21 mouse cellular contexts compared by ENCODE assay signal in genomic region chr1:175671626-175672025, GRCm38 (mm10). TPM values are rescaled to one million over a fixed set of nuclear protein-coding genes. Genes with fewer than 3 reads are reported as not detected.
DNase-seq lines count a peak whose midpoint lies in the region; ATAC-seq and TF ChIP-seq lines count a peak whose summit lies in the region.
"Had no signal": no experiment of that assay in that cellular context is flagged by ENCODE, and none has a peak within 500 bp of the region (broad histone marks: within the 10 kb centered on the region; RNA-seq: fewer than 3 reads in every experiment).

No protein-coding gene starts in this region.

- H3K79me2 ChIP-seq in heart, adult 2 months (replicated peaks; ENCODE audit: control insufficient read depth, insufficient read depth, low read length), result no peaks in the 10 kb centered on the region
- H3K79me2 ChIP-seq in MEL (ENCODE audit: control insufficient read depth, insufficient read depth, low read length, poor library complexity), result no peaks in the 10 kb centered on the region

- ATAC-seq in lung, embryonic 14.5 days (ENCODE audit: insufficient read depth), result no peak
- ATAC-seq in megakaryocyte progenitor cell, adult 5-6 weeks (replicated peaks; ENCODE audit: poor library complexity), result peak; percentile 42
- ATAC-seq in megakaryocyte, adult 5-6 weeks (ENCODE audit: poor library complexity, severe bottlenecking), result no peak

- no peak for TF ChIP-seq POLR2A in heart, adult 2 months (IDR thresholded peaks at IDR 0.05; ENCODE audit: insufficient read depth, low read depth, low read length)
- no peak for TF ChIP-seq POLR2A in MEL (IDR thresholded peaks at IDR 0.05; ENCODE audit: control insufficient read depth in 1 of 2, insufficient read depth in 1 of 2, low read depth in 1 of 2, low read length in 2 of 2, poor library complexity in 1 of 2)

- peak; percentile 56 for TF ChIP-seq CTCF in heart, adult 2 months (IDR thresholded peaks at IDR 0.05)
- peak; percentile 37 for TF ChIP-seq CTCF in lung, embryonic 14.5 days (IDR thresholded peaks at IDR 0.05; ENCODE audit: low read depth)
- peak in 2 of 3 experiments; percentile 24 to 53; a peak in 4 of 6 replicates for TF ChIP-seq CTCF in MEL (IDR thresholded peaks at IDR 0.05 in 2 of 3, conservative IDR thresholded peaks at IDR 0.05 in 1 of 3; ENCODE audit: control insufficient read depth in 1 of 3, insufficient read depth in 1 of 3, low read depth in 2 of 3, low read length in 3 of 3, poor library complexity in 1 of 3, severe bottlenecking in 1 of 3)

- no peaks in the 10 kb centered on the region for H3K27me3 ChIP-seq in heart, adult 2 months (ENCODE audit: control insufficient read depth, insufficient read depth, low read length)
- no peaks in the 10 kb centered on the region for H3K27me3 ChIP-seq in lung, embryonic 14.5 days (ENCODE audit: insufficient read depth, low read length)
- H3K27me3 ChIP-seq in MEL (ENCODE audit: control insufficient read depth in 1 of 2, insufficient read depth in 2 of 2, low read length in 2 of 2), result no peaks in the 10 kb centered on the region
- H3K27me3 ChIP-seq: limb, embryonic 15.5 days; lung, embryonic 15.5 days had no signal

- peak; percentile 47 for TF ChIP-seq RAD21 in MEL (IDR thresholded peaks at IDR 0.05; ENCODE audit: low read depth, low read length)

- H3K9ac ChIP-seq in heart, adult 2 months (ENCODE audit: low read depth, low read length), result no peak overlapping the region
- no peak overlapping the region for H3K9ac ChIP-seq in lung, embryonic 14.5 days
- no peak overlapping the region for H3K9ac ChIP-seq in MEL (ENCODE audit: control insufficient read depth, low read depth, low read length, poor library complexity, severe bottlenecking)
- H3K9ac ChIP-seq: limb, embryonic 15.5 days; lung, embryonic 15.5 days had no signal

- 10% methylated on average over 1 of the region's 1 CpGs for WGBS in heart, adult 2 months
- 21% methylated on average over 1 of the region's 1 CpGs for WGBS in lung, embryonic 14.5 days

- H3K4me2 ChIP-seq in lung, embryonic 14.5 days, result no peak overlapping the region
- H3K4me2 ChIP-seq: limb, embryonic 15.5 days; lung, embryonic 15.5 days had no signal

- no peak overlapping the region for H3K4me3 ChIP-seq in heart, adult 2 months
- no peak overlapping the region for H3K4me3 ChIP-seq in lung, embryonic 14.5 days (ENCODE audit: low read depth, low read length)
- no peak overlapping the region for H3K4me3 ChIP-seq in MEL (ENCODE audit: control insufficient read depth in 1 of 2, insufficient read depth in 1 of 2, low read depth in 2 of 2, low read length in 2 of 2)
- H3K4me3 ChIP-seq: erythroblast, embryonic 14.5 days; limb, embryonic 15.5 days; lung, embryonic 15.5 days; midbrain, embryonic 10.5 days had no signal

- TF ChIP-seq EP300 in heart, adult 2 months (IDR thresholded peaks at IDR 0.05; ENCODE audit: insufficient read depth, low read depth, low read length), result no peak
- no peak for TF ChIP-seq EP300 in MEL (IDR thresholded peaks at IDR 0.05; ENCODE audit: low read depth in 1 of 2, low read length in 2 of 2)

- no peaks in the 10 kb centered on the region for H3K36me3 ChIP-seq in heart, adult 2 months (ENCODE audit: control insufficient read depth, insufficient read depth, low read length)
- H3K36me3 ChIP-seq in lung, embryonic 14.5 days (ENCODE audit: insufficient read depth), result no peaks in the 10 kb centered on the region
- no peaks in the 10 kb centered on the region for H3K36me3 ChIP-seq in MEL (ENCODE audit: control insufficient read depth in 1 of 2, insufficient read depth in 2 of 2, low read length in 2 of 2)
- H3K36me3 ChIP-seq: limb, embryonic 15.5 days; lung, embryonic 15.5 days had no signal

- no peaks in the 10 kb centered on the region for H3K9me3 ChIP-seq in lung, embryonic 14.5 days (ENCODE audit: low read depth, low read length)
- H3K9me3 ChIP-seq in MEL (replicated peaks; ENCODE audit: insufficient read depth, low read length), result no peaks in the 10 kb centered on the region
- H3K9me3 ChIP-seq: limb, embryonic 15.5 days; lung, embryonic 15.5 days; midbrain, embryonic 10.5 days had no signal

- H3K27ac ChIP-seq in heart, adult 2 months, result no peak overlapping the region
- H3K27ac ChIP-seq in lung, embryonic 14.5 days (ENCODE audit: low read depth), result no peak overlapping the region
- no peak overlapping the region for H3K27ac ChIP-seq in MEL (ENCODE audit: control insufficient read depth, low read depth, low read length)
- H3K27ac ChIP-seq: limb, embryonic 15.5 days; lung, embryonic 15.5 days; midbrain, embryonic 10.5 days had no signal

- no peak for DNase-seq in heart, adult 2 months
- DNase-seq in heart, adult 9 months (ENCODE audit: low spot score in 2 of 2), result no peak
- peak; percentile 41 for DNase-seq in lung, embryonic 14.5 days
- no peak for DNase-seq in lung, postnatal 25 days (ENCODE audit: low spot score)
- peak; percentile 46 for DNase-seq in MEL (ENCODE audit: low read depth, low spot score)
- DNase-seq in layer of hippocampus, postnatal 14 days (ENCODE audit: low spot score in 2 of 2), result no peak
- DNase-seq: cerebellum, adult 9-11 months; kidney, postnatal 4 days; spleen, adult 18-20 months had no signal

- H3K4me1 ChIP-seq in heart, adult 2 months (ENCODE audit: control insufficient read depth, insufficient read depth, low read length), result peaks cover 2% of the 10 kb centered on the region; the same call in 1 of the 2 replicates
- no peaks in the 10 kb centered on the region for H3K4me1 ChIP-seq in lung, embryonic 14.5 days (ENCODE audit: insufficient read depth)
- no peaks in the 10 kb centered on the region for H3K4me1 ChIP-seq in MEL (ENCODE audit: control insufficient read depth in 1 of 2, insufficient read depth in 2 of 2, low read length in 2 of 2)
- H3K4me1 ChIP-seq: limb, embryonic 15.5 days; lung, embryonic 15.5 days; midbrain, embryonic 10.5 days had no signal

- intact Hi-C loops in heart, adult 2 months (cut with DNase I), result loop anchor here (5.0 kb wide), 3 partner anchors 44 to 251 kb away; partner anchors contain the start of genes Fh1 and Gm38100

RNA-seq across cellular contexts. Expression of gene Opn3, which starts 20.9 kb away (rescaled TPM):
- 1 to 10 TPM; 5.6 to 6.6 TPM for total RNA-seq in heart, adult 2 months (2021)
- 2.2 and 3.0 TPM in 2 replicates for polyA plus RNA-seq in heart, adult 2 months (2012; rRNA removed)
- polyA plus RNA-seq in lung, embryonic 14.5 days (2014; fragmentation: Nextera tagmentation; extraction: Ambion mirVana), result 4.9 and 5.4 TPM in 2 replicates
- 0.39 and 0.50 TPM in 2 replicates for total RNA-seq in MEL (2012; rRNA removed)
- polyA plus RNA-seq in MEL (2012; ENCODE audit: insufficient read depth in 1 of 2, insufficient read length in 2 of 2, low read depth in 1 of 2, low replicate concordance in 2 of 2, missing spikeins in 1 of 2), result 1 to 10 TPM in 1 of 2 experiments, not detected in 1; 2.2 TPM
- total RNA-seq in megakaryocyte progenitor cell, adult 5-6 weeks (2015), result 0.25 and 0.88 TPM in 2 replicates
- total RNA-seq in megakaryocyte progenitor cell, adult 5-6 weeks (2017), result 0.30 and 0.37 TPM in 2 replicates
- total RNA-seq in megakaryocyte, adult 5-6 weeks (2015), result 1.5 and 1.9 TPM in 2 replicates
- total RNA-seq in megakaryocyte, adult 5-6 weeks (2017), result 0.37 and 1.7 TPM in 2 replicates
- total RNA-seq in layer of hippocampus, postnatal 14 days (2021), result 1 to 10 TPM; 2.1 to 4.8 TPM
- polyA plus RNA-seq: erythroblast, embryonic 14.5 days had no signal

RNA-seq across cellular contexts. Expression of gene Chml, which starts 21.1 kb away (rescaled TPM):
- 1 to 10 TPM; 8.9 to 9.4 TPM for total RNA-seq in heart, adult 2 months (2021)
- polyA plus RNA-seq in heart, adult 2 months (2012; rRNA removed), result 1.4 and 2.5 TPM in 2 replicates
- polyA plus RNA-seq in lung, embryonic 14.5 days (2014; fragmentation: Nextera tagmentation; extraction: Ambion mirVana), result 4.0 and 4.5 TPM in 2 replicates
- total RNA-seq in MEL (2012; rRNA removed), result 3.5 and 4.4 TPM in 2 replicates
- polyA plus RNA-seq in MEL (2012; ENCODE audit: insufficient read depth in 1 of 2, insufficient read length in 2 of 2, low read depth in 1 of 2, low replicate concordance in 2 of 2, missing spikeins in 1 of 2), result 10 to 100 TPM in 1 of 2 experiments, not detected in 1; 16.0 TPM
- 9.6 and 11.8 TPM in 2 replicates for total RNA-seq in megakaryocyte progenitor cell, adult 5-6 weeks (2015)
- total RNA-seq in megakaryocyte progenitor cell, adult 5-6 weeks (2017), result 16.4 and 17.1 TPM in 2 replicates
- 14.2 and 17.0 TPM in 2 replicates for total RNA-seq in megakaryocyte, adult 5-6 weeks (2015)
- total RNA-seq in megakaryocyte, adult 5-6 weeks (2017), result 28.4 and 38.1 TPM in 2 replicates
- 1 to 10 TPM; 6.0 to 6.8 TPM for total RNA-seq in layer of hippocampus, postnatal 14 days (2021)

RNA-seq across cellular contexts. Expression of gene Wdr64, which starts 26.8 kb away (rescaled TPM):
- total RNA-seq in heart, adult 2 months (2021), result not detected
- polyA plus RNA-seq in heart, adult 2 months (2012; rRNA removed), result 0.12 TPM in 1 of 2 replicates, not detected in the other
- not detected in 2 replicates for polyA plus RNA-seq in lung, embryonic 14.5 days (2014; fragmentation: Nextera tagmentation; extraction: Ambion mirVana)
- 0.10 TPM in 1 of 2 replicates, not detected in the other for total RNA-seq in MEL (2012; rRNA removed)
- under 1 TPM in 1 of 2 experiments, not detected in 1; 0.31 TPM for polyA plus RNA-seq in MEL (2012; ENCODE audit: insufficient read depth in 1 of 2, insufficient read length in 2 of 2, low read depth in 1 of 2, low replicate concordance in 2 of 2, missing spikeins in 1 of 2)
- total RNA-seq in megakaryocyte progenitor cell, adult 5-6 weeks (2015), result not detected in 2 replicates
- total RNA-seq in megakaryocyte progenitor cell, adult 5-6 weeks (2017), result not detected in 2 replicates
- not detected in 2 replicates for total RNA-seq in megakaryocyte, adult 5-6 weeks (2015)
- not detected in 2 replicates for total RNA-seq in megakaryocyte, adult 5-6 weeks (2017)
- not detected for total RNA-seq in layer of hippocampus, postnatal 14 days (2021)
- total RNA-seq: adrenal gland, adult 18-20 months; gastrocnemius, postnatal 4 days; heart, postnatal 25 days; left cerebral cortex, adult 18-20 months had no signal
- polyA plus RNA-seq: erythroblast, embryonic 14.5 days; intestine, embryonic 14.5 days; limb, embryonic 15.5 days; lung, embryonic 15.5 days; midbrain, embryonic 10.5 days; neural tube, embryonic 11.5 days had no signal

RNA-seq across cellular contexts. Expression of gene Fh1, which starts 46.2 kb away (rescaled TPM):
- 100 to 1,000 TPM; 504 to 594 TPM for total RNA-seq in heart, adult 2 months (2021)
- polyA plus RNA-seq in heart, adult 2 months (2012; rRNA removed), result 257 and 465 TPM in 2 replicates
- polyA plus RNA-seq in lung, embryonic 14.5 days (2014; fragmentation: Nextera tagmentation; extraction: Ambion mirVana), result 115 and 123 TPM in 2 replicates
- total RNA-seq in MEL (2012; rRNA removed), result 159 and 199 TPM in 2 replicates
- polyA plus RNA-seq in MEL (2012; ENCODE audit: insufficient read depth in 1 of 2, insufficient read length in 2 of 2, low read depth in 1 of 2, low replicate concordance in 2 of 2, missing spikeins in 1 of 2), result 100 to 1,000 TPM in 1 of 2 experiments, not detected in 1; 186 TPM
- total RNA-seq in megakaryocyte progenitor cell, adult 5-6 weeks (2015), result 162 and 179 TPM in 2 replicates
- total RNA-seq in megakaryocyte progenitor cell, adult 5-6 weeks (2017), result 104 and 121 TPM in 2 replicates
- total RNA-seq in megakaryocyte, adult 5-6 weeks (2015), result 85.8 and 106 TPM in 2 replicates
- 65.9 and 70.7 TPM in 2 replicates for total RNA-seq in megakaryocyte, adult 5-6 weeks (2017)
- 10 to 100 TPM; 86.1 to 87.2 TPM for total RNA-seq in layer of hippocampus, postnatal 14 days (2021)

RNA-seq across cellular contexts. Expression of gene Kmo, which starts 51.4 kb away (rescaled TPM):
- under 1 TPM; 0.20 to 0.34 TPM for total RNA-seq in heart, adult 2 months (2021)
- polyA plus RNA-seq in heart, adult 2 months (2012; rRNA removed), result 0.49 and 0.59 TPM in 2 replicates
- polyA plus RNA-seq in lung, embryonic 14.5 days (2014; fragmentation: Nextera tagmentation; extraction: Ambion mirVana), result 0.12 and 0.51 TPM in 2 replicates
- 0.27 and 0.69 TPM in 2 replicates for total RNA-seq in MEL (2012; rRNA removed)
- polyA plus RNA-seq in MEL (2012; ENCODE audit: insufficient read depth in 1 of 2, insufficient read length in 2 of 2, low read depth in 1 of 2, low replicate concordance in 2 of 2, missing spikeins in 1 of 2), result 1 to 10 TPM in 1 of 2 experiments, not detected in 1; 1.6 TPM
- 3.0 and 3.4 TPM in 2 replicates for total RNA-seq in megakaryocyte progenitor cell, adult 5-6 weeks (2015)
- total RNA-seq in megakaryocyte progenitor cell, adult 5-6 weeks (2017), result 6.4 and 7.1 TPM in 2 replicates
- total RNA-seq in megakaryocyte, adult 5-6 weeks (2015), result 15.3 and 15.9 TPM in 2 replicates
- 27.6 and 34.5 TPM in 2 replicates for total RNA-seq in megakaryocyte, adult 5-6 weeks (2017)
- under 1 TPM; 0.14 to 0.33 TPM for total RNA-seq in layer of hippocampus, postnatal 14 days (2021)
- polyA plus RNA-seq: erythroblast, embryonic 14.5 days had no signal

Comparison
In these comparisons a context has a peak if more than half of its experiments do, and no peak if none do; other contexts are left out.
1. DNase-seq: peak in lung, embryonic 14.5 days (single experiment) and MEL (single experiment); none in heart, adult 2 months (0 of 2), heart, adult 9 months (0 of 2), lung, postnatal 25 days (single experiment) and layer of hippocampus, postnatal 14 days (0 of 2).
2. Peak in every context shown above with its lines, with median percentiles within 50 percentile points of each other: CTCF ChIP-seq.